Mouse (Mus musculus): ENCODE data around the gene Kif1a. TPM values are rescaled to one million over a fixed set of nuclear protein-coding genes. Genes with fewer than 3 reads are reported as not detected.

Kif1a gene
- polyA plus RNA-seq (2012) = 0.01 and 0.16 TPM in 2 replicates

DNA sequence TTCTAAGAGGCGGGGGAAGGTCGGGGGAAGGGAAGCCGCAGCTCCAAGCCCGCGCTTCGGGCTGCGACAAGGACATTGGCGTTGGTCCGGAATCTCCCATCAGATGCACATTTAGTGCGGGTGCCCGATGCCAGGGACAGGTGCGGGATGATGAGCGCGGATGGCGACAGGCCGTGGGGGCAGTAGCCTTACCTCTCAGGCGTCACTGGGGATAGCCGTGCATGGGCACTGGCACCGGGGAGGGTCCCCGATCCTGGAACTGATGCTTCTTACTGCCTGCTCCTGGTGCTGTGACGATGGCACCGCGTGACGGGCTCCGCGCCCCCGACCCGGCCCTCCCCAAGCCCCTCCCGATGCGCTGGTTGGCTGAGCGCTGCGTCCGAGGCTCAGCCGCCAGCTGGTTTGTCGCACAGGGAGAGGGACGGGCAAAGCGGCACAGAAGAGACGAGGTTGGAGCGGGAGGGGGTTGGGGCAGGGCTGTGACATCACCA lies at the start of gene Kif1a:
Kif1a (minus strand) TSS at position 381 of the 491 bp plus-strand sequence.
- H3K4me3 ChIP-seq (replicated peaks) = no peak within 1 kb of the TSS
- H3K27me3 ChIP-seq (ENCODE audit: control insufficient read depth) = peaks cover 55% of the 10 kb centered on the region
- TF ChIP-seq GATA1 (IDR thresholded peaks at IDR 0.05; ENCODE audit: low read length) (no peak), TAL1 (IDR thresholded peaks at IDR 0.05; ENCODE audit: low read length) (no peak)
- no peaks in the 10 kb centered on the region for H3K4me1 ChIP-seq (ENCODE audit: control insufficient read depth)
- H3K9me3 ChIP-seq (ENCODE audit: control insufficient read depth, low read length) = no peaks in the 10 kb centered on the region; the same call in 1 of the 2 replicates
- H3K36me3 ChIP-seq (ENCODE audit: control insufficient read depth) = no peaks in the 10 kb centered on the region

GRCm38 (mm10) chr1:93150907-93151661 lies 49.3 kb upstream of the Kif1a start:
- no peaks in the 10 kb centered on the region for H3K4me1 ChIP-seq (ENCODE audit: control insufficient read depth)
- TF ChIP-seq GATA1 (IDR thresholded peaks at IDR 0.05; ENCODE audit: low read length) (no peak), TAL1 (IDR thresholded peaks at IDR 0.05; ENCODE audit: low read length) (no peak)
- H3K36me3 ChIP-seq (ENCODE audit: control insufficient read depth) = no peaks in the 10 kb centered on the region
- H3K4me3 ChIP-seq (replicated peaks) = no peak overlapping the region
- no peaks in the 10 kb centered on the region for H3K27me3 ChIP-seq (ENCODE audit: control insufficient read depth)
- no peaks in the 10 kb centered on the region for H3K9me3 ChIP-seq (ENCODE audit: control insufficient read depth, low read length)

- Histone ChIP-seq H3K4me1 (ENCODE audit: control insufficient read depth) (no peaks in the 10 kb centered on the region), H3K4me3 (replicated peaks) (no peak overlapping the region), H3K9me3 (ENCODE audit: control insufficient read depth, low read length) (no peaks in the 10 kb centered on the region), H3K27me3 (ENCODE audit: control insufficient read depth) (no peaks in the 10 kb centered on the region), H3K36me3 (ENCODE audit: control insufficient read depth) (no peaks in the 10 kb centered on the region)
- TF ChIP-seq GATA1 (IDR thresholded peaks at IDR 0.05; ENCODE audit: low read length) (no peak), TAL1 (IDR thresholded peaks at IDR 0.05; ENCODE audit: low read length) (no peak)
Measured at GRCm38 (mm10) chr1:93144176-93144575, 42.4 kb upstream of the Kif1a start.

GRCm38 (mm10) chr1:93142871-93143270 lies 41.1 kb upstream of the Kif1a start:
- Histone ChIP-seq H3K9me3 (ENCODE audit: control insufficient read depth, low read length) (no peaks in the 10 kb centered on the region), H3K36me3 (ENCODE audit: control insufficient read depth) (no peaks in the 10 kb centered on the region), H3K4me3 (replicated peaks) (no peak overlapping the region), H3K4me1 (ENCODE audit: control insufficient read depth) (no peaks in the 10 kb centered on the region), H3K27me3 (ENCODE audit: control insufficient read depth) (no peaks in the 10 kb centered on the region)
- TF ChIP-seq TAL1 (IDR thresholded peaks at IDR 0.05; ENCODE audit: low read length) (no peak), GATA1 (IDR thresholded peaks at IDR 0.05; ENCODE audit: low read length) (no peak)

DNA sequence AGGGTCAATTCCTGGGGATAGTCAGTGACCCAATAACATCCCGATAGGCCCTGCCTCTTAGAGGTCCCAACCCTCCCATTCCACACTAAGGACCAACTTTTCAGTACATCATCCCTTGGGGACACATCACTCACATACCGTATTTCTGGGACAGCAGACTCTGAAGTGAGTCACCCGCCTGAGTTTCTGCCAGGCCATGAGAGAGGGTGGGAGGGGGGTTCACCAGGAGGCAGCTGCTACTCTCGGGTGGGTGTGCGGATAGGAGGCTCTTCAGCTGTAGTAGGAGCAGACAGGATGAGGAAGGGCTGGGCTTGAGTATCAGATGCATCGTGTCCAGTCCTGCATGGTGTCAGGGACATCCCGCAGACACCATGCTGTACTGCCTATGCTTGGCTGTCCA lies 38.0 kb upstream of the Kif1a start:
- Histone ChIP-seq H3K36me3 (ENCODE audit: control insufficient read depth) (no peaks in the 10 kb centered on the region), H3K4me3 (replicated peaks) (no peak overlapping the region), H3K27me3 (ENCODE audit: control insufficient read depth) (no peaks in the 10 kb centered on the region), H3K9me3 (ENCODE audit: control insufficient read depth, low read length) (no peaks in the 10 kb centered on the region), H3K4me1 (ENCODE audit: control insufficient read depth) (no peaks in the 10 kb centered on the region)
- TF ChIP-seq TAL1 (IDR thresholded peaks at IDR 0.05; ENCODE audit: low read length) (no peak), GATA1 (IDR thresholded peaks at IDR 0.05; ENCODE audit: low read length) (no peak)

DNA sequence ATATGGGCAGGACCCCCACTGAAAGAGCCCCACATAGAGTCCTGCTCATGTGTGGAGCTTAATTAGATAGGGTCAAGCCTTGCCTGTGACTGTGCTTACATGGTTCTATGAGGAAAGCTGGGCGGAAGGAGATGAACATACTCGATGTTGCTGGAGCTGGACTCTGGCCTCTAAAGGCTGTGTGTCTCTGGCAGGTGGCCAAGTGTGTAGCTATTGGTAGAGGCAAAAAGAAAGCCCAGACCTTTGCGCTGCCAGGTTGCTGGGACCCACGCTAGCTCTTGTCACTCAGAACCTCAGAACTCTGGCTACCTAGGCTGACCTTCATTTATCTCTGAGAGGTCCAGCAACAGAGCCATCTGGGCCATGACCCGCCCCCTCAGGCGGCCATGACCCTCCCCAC lies 36.8 kb upstream of the Kif1a start:
- no peaks in the 10 kb centered on the region for H3K36me3 ChIP-seq (ENCODE audit: control insufficient read depth)
- H3K4me1 ChIP-seq (ENCODE audit: control insufficient read depth) = no peaks in the 10 kb centered on the region
- no peak overlapping the region for H3K4me3 ChIP-seq (replicated peaks)
- no peaks in the 10 kb centered on the region for H3K27me3 ChIP-seq (ENCODE audit: control insufficient read depth)
- no peak for TF ChIP-seq TAL1 (IDR thresholded peaks at IDR 0.05; ENCODE audit: low read length)
- TF ChIP-seq GATA1 (IDR thresholded peaks at IDR 0.05; ENCODE audit: low read length) = no peak
- H3K9me3 ChIP-seq (ENCODE audit: control insufficient read depth, low read length) = no peaks in the 10 kb centered on the region

GRCm38 (mm10) chr1:93135036-93135526 lies 33.3 kb upstream of the Kif1a start, which contains the start of gene Agxt:
Agxt (plus strand) TSS chr1:93135240.
- H3K4me1 ChIP-seq (ENCODE audit: control insufficient read depth) = no peaks in the 10 kb centered on the region
- H3K27me3 ChIP-seq (ENCODE audit: control insufficient read depth) = no peaks in the 10 kb centered on the region
- H3K9me3 ChIP-seq (ENCODE audit: control insufficient read depth, low read length) = no peaks in the 10 kb centered on the region
- TF ChIP-seq TAL1 (IDR thresholded peaks at IDR 0.05; ENCODE audit: low read length) (no peak), GATA1 (IDR thresholded peaks at IDR 0.05; ENCODE audit: low read length) (no peak)
- no peaks in the 10 kb centered on the region for H3K36me3 ChIP-seq (ENCODE audit: control insufficient read depth)
- H3K4me3 ChIP-seq (replicated peaks) = no peak within 1 kb of the TSS

- Histone ChIP-seq H3K9me3 (ENCODE audit: control insufficient read depth, low read length) (no peaks in the 10 kb centered on the region), H3K27me3 (ENCODE audit: control insufficient read depth) (no peaks in the 10 kb centered on the region), H3K4me3 (replicated peaks) (no peak overlapping the region), H3K36me3 (ENCODE audit: control insufficient read depth) (no peaks in the 10 kb centered on the region), H3K4me1 (ENCODE audit: control insufficient read depth) (no peaks in the 10 kb centered on the region)
- TF ChIP-seq TAL1 (IDR thresholded peaks at IDR 0.05; ENCODE audit: low read length) (no peak), GATA1 (IDR thresholded peaks at IDR 0.05; ENCODE audit: low read length) (no peak)
Measured at GRCm38 (mm10) chr1:93132676-93133075, 30.9 kb upstream of the Kif1a start.

- no peak overlapping the region for H3K4me3 ChIP-seq (replicated peaks)
- H3K9me3 ChIP-seq (ENCODE audit: control insufficient read depth, low read length) = no peaks in the 10 kb centered on the region
- no peak for TF ChIP-seq TAL1 (IDR thresholded peaks at IDR 0.05; ENCODE audit: low read length)
- TF ChIP-seq GATA1 (IDR thresholded peaks at IDR 0.05; ENCODE audit: low read length) = no peak
- H3K27me3 ChIP-seq (ENCODE audit: control insufficient read depth) = no peaks in the 10 kb centered on the region
- no peaks in the 10 kb centered on the region for H3K4me1 ChIP-seq (ENCODE audit: control insufficient read depth)
- H3K36me3 ChIP-seq (ENCODE audit: control insufficient read depth) = no peaks in the 10 kb centered on the region
Measured at GRCm38 (mm10) chr1:93130242-93130983, 28.7 kb upstream of the Kif1a start.

Data from erythroblast, embryonic 14.5 days (primary cell).